Mouse (Mus musculus) gastrocnemius, adult 8-10 months (tissue): ENCODE measurements around the gene Zdhhc9. TPM values are rescaled to one million over a fixed set of nuclear protein-coding genes. Genes with fewer than 3 reads are reported as not detected.
"Not testable (repeated sequence)": the region's sequence is repeated elsewhere in the genome, so short reads cannot be mapped to it uniquely, and the experiment has no call there.

Experiments used
- DNase-seq, 2 experiments: peaks; one replicate each; pipeline ENCODE4 v3.0.0; 2022; ENCODE audit warnings: low spot score in 2 of 2
- total RNA-seq, 4 experiments: library from RNA; stranded (reverse); gene quantifications; 2 replicates each; pipeline ENCODE4 v1.2.4; 2022

Gene Zdhhc9
- total RNA-seq, result 1 to 10 TPM; 7.8 to 9.6 (median 8.6) TPM

DNA sequence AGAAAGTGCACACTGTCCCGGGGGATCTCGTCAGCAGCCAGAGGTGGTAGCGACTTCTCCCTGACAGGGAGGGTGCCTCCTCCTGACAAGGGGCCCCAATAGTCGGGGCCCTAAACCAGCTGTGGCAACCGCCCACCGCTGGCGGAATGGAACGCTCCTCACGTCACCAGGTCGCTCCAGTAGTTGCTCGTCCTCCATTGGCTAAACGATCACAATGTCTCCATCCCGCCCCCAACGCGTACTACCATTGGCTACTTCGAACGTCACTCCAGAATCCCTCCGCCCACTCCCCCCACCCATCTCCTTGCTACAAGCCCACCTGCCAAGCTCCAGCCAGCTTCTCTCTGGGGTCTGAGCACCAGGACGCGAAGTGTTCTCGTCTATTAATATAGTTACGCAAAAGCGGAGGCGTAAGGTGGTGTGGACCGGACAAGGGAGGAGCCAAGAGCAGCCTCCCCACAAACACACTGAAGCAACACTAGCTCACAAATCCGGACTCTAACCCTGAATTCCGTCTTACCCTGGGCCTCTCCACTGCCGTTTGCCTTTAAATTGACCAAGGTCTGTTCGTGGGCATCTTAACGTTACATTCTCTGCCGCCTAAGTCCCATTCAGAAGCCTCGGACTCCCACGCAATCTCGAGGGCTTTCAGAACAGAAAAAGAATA is at the start of gene Zdhhc9:
Gene Zdhhc9 (minus strand): TSS at position 360 of the 667 bp plus-strand sequence.
- peak; percentile 64 to 69 for DNase-seq

DNA sequence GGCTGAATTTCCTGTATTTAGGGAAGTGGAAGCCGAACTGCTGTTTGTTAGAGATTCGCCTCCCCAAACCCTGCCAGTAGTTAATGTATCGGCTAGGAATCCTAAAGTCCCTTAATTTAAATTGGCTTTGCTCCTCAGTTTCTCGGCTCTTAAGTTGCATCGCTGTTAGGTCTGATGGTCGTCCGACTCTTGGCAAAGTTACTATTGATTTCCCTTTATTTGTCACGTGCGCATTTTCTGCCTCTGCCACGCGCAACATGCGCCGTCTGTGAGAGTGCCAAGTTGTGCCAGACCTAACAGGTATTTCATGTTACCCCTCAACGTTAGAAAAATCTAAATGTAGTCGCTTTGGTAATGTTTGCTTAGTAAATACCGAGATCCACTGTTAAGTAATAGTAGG is 48.3 kb upstream of the Zdhhc9 start:
- DNase-seq, result no peak

DNA sequence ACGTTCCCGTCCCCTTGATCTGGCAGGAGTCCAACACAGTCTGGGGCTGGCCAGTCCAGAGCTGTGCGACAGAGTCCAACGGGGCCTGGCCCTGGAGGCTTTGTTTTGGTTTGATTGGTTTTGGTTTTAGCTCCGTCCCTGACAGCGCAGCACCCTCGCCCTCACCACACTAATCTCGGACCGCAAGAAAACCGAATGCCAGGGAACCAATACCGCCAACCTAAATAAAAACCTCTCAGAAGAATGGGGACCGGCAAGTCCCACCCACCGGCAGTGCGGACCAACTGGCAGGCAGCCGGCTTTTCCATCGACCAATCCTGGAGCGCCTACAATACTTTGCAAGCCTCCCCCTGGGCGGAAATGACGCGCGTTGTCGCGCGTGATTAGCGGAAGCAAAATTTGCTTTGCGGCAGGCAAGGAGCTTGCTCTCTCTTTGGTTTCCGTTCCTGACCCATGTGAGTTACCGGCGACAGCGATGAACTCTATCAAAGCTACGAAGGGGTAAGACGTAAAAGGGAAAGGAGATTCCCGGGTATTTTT is 47.9 kb upstream of the Zdhhc9 start, which contains the start of gene Utp14a:
Gene Utp14a (plus strand): TSS at position 395 of the 540 bp plus-strand sequence.
- DNase-seq, result peak; percentile 85 to 94

DNA sequence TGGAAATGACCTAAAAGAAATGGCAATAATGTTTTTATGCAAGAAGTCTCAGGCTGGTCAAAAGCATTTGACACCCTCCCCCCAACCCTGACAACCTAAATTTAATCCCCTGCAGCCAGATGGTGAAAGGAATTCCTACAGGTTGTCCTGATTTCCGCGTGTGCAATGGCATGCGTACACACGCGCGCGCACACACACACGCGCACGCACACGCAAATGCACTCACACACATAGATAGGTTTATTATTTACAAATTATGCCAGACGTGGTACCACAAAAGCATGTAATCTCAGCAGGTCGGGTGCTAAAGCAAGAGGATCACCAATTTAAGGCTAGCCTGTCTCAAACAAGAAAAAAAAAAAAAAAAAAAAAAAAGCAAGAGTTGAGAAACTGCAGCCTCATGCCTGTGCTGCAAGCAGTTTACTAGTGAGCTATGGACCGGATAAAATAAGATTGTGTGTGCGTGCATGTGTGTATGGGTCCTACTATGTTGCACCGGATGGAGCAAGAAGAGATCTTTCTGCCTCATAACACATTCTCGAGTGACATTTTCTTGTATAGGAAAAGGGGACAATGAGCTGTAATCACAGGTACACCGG is 47.3 kb upstream of the Zdhhc9 start:
- no peak for DNase-seq

DNA sequence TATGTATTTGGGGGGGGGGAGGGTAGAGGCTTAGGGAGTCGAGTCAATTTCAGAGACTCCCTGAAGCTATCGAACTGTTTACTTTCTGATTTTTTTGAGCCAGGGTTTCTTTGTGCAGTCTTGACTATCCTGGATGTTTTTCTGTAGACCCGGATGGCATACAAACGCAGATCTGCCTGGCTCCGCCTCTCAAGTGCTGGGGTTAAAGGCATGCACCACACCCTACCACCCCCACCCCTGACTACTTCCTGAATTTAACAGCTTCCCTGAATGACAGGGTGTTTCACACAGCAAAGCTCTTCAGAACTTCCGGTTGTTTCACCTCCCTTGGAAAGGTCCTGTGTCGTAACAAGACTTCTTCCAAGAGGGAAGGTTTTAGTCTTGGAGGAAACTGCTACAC is 25.7 kb upstream of the Zdhhc9 start:
- DNase-seq, result no peak

DNA sequence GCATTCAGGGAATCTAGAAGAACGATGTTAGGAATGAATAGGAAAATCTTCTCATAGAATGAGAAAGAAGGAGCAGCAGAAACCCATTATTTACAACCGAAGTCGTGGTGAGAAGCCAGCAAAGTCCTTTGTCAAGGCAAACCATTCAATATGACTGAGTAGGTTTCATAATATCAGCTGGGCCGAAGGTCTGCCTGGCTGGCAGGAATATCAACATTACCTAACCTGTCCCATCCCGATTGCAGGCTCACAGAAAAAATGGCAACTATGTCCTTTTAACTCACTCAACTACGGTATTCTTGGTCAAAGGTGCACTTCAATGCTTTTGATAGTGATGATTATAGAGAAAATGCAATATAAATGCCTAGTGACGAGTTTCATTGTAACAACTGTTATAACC is 17.5 kb upstream of the Zdhhc9 start:
- no peak for DNase-seq

DNA sequence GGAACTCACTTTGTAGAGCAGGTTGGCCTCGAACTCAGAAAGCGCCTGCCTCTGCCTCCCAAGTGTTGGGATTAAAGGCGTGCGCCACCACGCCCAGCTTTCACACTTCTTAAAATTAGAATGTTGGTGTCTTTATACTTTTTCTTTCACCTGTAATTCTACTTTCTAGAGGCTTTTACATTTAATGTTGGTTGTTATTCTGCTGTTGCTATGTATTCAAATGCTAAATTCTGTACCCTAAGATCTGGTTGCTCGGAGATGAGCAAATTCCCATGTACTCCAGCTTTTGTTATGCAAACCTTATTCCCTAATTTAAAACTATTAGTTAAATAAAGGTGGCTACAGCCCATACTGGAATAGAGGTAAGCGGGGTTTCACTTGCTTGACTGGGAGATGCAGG is 14.0 kb upstream of the Zdhhc9 start:
- no peak for DNase-seq

DNA sequence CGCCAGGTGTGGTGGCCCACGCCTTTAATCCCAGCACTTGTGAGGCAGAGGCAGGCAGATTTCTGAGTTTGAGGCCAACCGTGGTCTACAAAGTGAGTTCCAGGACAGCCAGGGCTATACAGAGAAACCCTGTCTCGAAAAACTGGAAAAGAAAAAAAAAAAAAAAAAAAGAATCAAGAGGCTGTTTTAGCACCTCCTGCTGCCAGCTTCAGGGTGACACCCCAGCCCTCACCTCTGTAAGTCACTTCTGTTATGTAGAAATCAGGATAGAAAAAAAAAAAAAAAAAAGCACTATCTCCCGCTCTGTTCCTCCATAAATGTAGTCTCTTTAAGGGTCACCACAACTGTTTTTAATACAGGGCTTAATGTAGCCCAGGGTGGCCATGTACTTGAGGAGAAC is 10.8 kb upstream of the Zdhhc9 start:
- no peak for DNase-seq

DNA sequence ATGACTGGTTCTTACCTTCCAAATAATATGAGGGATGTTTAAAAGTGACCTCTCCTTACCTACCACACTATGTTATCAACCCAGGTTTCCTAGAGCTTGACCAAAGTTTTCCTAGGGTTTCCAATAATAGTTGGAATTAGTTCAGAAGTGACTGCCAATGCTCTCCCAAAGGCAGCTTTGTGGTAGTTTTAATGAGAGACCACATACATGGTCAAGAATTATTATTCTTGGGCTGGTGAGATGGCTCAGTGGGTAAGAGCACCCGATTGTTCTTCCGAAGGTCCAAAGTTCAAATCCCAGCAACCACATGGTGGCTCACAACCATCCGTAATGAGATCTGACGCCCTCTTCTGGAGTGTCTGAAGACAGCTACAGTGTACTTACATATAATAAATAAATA is 1.1 kb upstream of the Zdhhc9 start:
- DNase-seq, result not testable (repeated sequence)

DNA sequence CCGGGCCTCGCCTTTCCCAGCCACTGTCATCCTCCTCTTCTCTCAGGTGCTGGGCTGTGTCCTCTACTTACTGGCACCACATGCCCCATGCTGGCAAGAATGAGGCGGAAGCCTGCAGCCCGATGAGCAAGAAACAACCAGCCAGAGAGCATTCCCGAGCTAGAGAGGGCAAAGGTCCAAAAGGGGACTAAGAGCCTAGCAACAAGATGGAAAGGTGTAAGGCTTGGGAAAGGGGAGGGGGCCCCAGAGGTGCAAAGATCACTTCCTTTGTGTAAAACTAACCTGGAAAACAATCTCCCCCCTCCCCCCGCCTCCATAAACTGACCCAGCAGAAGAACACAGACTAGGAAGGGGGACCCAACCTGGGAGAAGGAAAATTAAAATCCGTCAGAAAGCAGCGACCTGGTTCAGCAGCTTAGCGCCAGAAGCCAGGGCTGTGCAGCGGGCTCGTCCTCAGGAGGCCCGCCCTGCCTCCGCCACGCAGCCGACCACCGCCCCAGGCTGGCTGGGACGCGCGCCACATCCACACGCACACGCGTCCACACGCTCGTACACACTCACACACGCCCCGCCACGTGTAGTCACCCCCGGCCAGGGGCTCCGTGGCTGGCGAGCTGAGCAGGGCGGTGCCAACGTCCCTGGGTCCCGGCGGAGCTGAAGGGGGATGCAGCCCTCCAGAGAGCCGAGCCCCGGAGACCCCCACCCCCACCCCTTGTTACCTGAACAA is 754 bp downstream of the Zdhhc9 start:
- DNase-seq, result peak; percentile 1 to 11

DNA sequence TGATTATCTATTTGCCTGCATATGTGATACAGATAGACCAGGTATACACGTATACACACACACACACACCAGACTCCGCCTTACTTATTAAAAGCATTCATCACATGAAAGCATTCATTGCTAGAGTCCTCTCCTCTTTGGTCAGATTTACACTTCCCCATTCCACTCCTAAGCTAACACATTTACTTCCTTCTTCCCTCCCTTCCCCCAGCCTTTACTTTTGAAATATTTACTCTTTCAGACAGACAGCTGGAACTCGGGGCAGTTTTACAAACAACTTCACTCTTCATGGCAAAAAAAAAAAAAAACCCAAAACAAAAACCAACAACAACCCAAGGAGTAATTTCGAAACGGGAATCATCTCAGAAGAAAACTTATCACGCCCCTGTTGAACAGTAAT is 4.2 kb downstream of the Zdhhc9 start:
- DNase-seq, result no peak

DNA sequence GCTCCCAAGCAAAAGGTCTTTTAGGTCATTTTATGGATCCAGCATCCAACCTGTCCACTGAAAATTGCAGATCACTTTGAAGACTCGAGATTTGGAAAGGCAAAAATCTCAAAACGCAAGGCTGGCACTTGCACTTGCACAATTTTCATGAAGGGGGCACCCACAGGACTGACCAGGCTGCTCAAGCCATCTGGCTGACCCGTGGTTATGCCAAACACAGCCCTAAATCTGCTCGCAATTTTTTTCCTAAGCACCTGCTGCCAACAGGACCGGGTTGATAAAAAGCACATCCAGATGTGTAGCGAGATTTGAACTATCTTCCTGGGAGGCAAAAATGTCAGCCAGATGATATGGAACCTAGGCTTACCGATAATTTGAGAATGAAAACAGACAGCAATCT is 4.9 kb downstream of the Zdhhc9 start:
- DNase-seq, result no peak

DNA sequence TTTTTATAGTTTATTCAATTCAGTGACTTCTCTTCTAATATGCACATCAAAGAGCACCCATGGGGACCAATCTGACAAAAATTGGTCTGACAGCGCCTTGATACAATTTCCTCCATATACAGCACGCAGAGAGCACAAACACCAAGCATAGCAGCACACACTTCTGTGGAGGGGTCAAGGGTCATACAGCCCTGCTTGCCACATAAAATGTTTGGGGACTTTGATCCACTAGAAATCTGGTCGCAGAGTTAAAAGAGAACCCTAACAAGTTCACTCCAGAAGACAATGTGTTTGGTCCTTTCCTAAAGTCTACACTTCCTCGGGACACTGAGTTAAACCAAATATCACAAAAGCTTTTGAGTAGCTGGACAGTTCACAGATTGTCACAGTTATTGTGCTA is 5.7 kb downstream of the Zdhhc9 start:
- no peak for DNase-seq

DNA sequence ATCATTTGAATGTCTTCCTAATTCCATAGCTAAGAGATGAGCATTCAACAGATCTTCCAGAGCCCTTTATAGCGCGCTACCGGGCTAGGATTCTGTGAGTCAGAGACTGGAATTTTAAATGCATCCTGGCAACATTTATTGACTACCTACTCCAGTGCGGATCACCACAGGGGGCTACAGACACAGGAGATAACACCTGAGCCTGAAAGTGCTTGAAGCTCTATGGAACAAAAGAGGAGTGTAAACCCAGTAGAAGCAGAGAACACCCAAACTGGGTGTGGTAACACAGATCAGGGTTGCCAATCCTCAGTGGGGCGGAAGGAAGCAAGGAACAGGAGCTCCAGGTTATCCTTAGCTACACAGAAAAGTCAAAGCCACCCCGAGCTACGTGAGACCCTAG is 6.2 kb downstream of the Zdhhc9 start:
- no peak for DNase-seq

DNA sequence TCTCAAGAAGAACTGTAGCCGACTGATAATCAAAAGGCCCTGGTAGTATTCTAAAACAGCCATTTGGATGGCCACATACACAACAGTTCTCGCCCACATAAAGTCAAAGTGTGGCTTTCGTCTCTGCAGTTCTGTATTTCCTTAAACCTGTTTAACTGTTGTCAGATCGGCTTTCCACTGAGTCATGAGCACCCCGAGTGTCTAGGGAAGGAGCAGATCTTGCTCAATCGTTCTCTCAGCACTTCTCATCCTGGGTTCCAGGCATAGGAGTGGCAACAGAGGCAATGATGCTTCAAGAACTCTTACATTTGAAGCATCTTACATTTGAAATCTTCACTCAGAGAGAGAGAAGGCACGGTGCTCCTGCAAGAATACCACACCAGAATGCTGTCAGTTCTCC is 6.7 kb downstream of the Zdhhc9 start:
- DNase-seq, result no peak

DNA sequence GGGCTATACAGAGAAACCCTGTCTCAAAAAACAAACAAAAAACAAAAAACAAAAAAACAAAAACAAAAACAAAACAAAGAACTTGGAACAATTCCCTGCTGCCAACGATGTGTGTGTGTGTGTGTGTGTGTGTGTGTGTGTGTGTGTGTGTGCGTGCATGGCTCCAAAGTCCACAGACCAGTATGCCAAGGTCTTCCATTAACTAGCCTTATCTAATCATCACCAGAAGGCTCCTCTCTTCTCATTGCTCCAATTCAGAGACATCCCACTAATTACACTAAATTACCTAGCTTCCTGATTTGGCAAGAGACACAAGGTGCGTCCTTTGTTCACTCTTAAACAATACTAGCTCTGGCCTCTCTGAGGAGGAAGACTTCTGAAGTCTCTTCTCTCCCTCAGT is 8.0 kb downstream of the Zdhhc9 start:
- DNase-seq, result no peak

DNA sequence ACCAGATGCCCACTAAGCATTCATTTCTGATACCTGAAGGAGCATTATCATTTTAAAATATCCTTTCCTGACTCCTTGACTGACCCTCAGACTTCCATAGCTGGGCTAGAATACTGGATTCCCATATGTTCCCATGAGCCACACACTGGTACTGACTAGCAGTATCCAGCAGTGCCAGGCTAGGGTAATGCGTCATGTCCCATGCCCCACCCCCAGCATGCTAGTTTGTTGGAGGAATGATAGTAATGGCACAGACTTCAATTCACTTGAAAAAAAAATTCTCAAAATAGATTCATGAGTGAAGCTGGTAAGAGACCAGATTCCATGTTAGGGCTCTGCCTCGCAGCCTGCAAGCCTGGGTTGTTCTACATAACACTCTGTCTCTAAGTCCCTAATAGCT is 9.7 kb downstream of the Zdhhc9 start:
- DNase-seq, result no peak

DNA sequence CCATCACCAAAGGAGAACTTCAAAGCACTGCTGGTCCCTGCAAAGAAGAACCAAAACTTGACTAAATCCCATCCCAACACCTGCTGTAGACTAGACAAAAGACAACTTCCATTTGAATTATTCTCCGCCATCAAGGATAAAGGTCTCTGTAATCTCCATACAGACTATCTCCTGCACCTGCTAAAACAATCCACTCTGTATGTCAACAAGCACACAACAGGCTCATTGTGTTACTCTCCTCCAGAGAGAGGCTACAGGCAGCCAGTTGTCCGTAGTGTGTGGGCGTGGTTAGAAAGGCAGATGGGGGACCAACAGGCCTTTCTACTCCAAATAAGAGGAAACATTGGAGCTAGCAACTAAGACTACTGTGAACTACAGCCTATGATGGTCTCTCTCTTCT is 10.8 kb downstream of the Zdhhc9 start:
- no peak for DNase-seq

DNA sequence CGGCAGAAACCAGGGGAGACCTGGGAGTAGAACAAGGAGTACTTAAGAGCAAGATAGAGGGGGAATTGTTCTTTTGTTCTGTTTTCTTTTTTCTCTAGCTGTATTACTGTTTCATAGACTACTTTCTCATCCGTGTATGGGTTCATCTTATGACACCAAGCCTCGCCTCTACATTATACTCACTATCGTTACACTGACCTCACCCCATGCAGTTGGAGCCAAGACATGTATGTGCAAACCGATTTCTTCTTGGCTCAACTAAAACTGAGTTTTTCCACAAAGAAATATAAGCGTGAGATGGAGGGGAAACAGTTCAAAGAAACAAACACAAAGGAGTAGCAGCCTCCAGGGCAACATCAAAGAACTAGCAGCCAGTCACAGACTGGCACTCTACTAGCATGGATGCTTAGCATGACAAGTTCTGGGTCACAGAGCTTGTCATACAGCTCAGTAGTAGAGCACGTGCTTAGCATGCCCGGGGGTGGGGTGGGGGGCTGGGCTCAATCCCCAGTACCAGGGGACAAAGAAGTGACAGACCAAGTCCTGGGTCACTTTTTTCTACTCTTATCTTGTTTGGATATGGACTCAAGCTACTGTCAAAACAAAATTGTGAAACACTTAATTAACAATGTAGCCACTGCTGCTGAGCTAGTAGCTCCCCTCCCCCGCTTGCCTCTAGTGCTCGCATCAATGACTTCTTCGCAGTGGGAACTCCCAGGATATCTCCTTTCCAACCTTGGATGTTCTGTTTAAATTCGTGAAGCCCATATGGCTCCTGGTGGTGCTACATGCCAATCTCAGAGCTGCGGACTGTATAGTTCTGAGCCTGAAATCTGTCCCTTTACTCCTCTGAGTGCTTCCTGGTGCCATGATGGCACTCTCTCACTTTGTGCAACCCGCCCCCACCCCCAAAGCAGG is 15.2 kb downstream of the Zdhhc9 start:
- DNase-seq, result no peak

DNA sequence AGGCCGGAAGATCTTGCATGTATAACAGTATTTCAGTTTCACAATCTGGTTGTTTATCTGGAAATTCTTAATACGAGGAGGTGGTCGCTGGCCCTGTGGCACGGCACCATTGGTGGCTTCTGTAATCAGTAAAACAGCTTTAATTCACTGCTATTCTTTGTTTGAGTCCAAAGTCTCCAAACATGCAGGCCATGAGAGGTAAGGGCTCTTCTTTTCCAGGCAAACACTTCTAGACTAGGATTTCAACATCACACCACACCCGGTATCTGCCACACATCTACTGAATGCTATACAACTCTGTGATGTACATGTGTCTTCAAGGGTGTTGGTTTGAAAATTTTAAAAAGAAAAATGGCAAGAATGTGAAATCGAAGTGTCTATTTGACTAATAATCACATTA is 17.4 kb downstream of the Zdhhc9 start:
- no peak for DNase-seq

DNA sequence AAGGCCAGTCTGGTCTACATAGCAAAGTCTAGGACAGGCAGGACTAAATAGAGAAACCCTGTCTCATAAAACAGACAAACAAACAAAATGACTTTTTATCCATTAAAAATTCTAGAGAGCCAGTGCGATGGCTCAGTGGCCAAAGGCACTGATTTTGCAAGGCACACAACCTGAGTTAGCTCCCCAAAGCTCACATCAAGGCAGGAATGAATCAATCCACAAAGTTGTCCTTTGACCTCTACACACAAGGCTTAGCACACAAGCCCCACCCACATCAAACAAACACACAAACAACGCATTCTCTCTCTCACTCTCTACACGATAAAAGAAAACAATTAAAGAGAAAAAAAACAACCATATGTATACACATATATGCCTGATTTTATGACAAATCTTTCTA is 24.0 kb downstream of the Zdhhc9 start:
- DNase-seq, result no peak
